Mouse (Mus musculus): ENCODE measurements around the gene Entpd5. TPM values are rescaled to one million over a fixed set of nuclear protein-coding genes. Genes with fewer than 3 reads are reported as not detected.

Entpd5 gene
- polyA plus RNA-seq (2015; fragmentation: Illumina TruSeq; extraction: RNeasy Lipid Tissue Mini Kit (QIAGEN cat#74804); ENCODE audit: insufficient read depth, low read depth, low replicate concordance): 3.3 TPM

DNA sequence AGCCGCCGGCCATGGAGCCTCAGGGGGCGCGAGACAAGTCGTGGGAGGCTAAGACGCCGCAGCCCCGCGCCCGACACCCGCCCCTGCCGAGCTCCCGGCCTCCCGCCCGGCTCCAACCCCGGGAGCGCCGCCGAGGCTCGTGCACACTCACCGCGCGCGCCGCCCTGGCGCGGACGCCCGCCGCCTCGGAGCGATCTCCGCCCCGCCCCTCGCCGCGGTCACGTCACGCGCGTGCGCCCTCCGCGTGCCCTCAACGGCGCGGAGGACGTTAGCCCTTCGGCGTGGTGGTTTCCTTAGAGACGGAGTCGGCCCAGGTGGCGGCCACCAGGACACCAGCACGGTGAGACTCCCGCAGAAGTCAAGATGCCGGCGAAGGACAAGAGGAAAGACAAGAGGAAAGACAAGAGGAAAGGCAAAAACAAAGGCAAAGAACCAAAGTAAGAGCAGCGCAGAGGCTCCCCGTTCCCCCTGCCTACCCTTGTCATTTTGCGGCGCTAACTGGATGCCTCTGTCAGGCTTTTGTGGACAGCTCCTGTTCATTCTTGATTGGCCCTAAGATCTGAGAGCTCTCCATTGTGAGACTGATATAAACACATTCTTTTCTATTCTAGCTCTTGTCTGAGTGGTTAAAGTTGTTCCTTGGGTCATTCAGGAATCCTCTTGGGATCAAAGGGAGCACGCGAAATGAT lies at the start of gene Entpd5, which contains the start of gene Bbof1:
TSS of gene Entpd5 (minus strand) at position 211 of the 689 bp plus-strand sequence.
TSS of gene Bbof1 (plus strand) at position 253 of the 689 bp plus-strand sequence.

DNA sequence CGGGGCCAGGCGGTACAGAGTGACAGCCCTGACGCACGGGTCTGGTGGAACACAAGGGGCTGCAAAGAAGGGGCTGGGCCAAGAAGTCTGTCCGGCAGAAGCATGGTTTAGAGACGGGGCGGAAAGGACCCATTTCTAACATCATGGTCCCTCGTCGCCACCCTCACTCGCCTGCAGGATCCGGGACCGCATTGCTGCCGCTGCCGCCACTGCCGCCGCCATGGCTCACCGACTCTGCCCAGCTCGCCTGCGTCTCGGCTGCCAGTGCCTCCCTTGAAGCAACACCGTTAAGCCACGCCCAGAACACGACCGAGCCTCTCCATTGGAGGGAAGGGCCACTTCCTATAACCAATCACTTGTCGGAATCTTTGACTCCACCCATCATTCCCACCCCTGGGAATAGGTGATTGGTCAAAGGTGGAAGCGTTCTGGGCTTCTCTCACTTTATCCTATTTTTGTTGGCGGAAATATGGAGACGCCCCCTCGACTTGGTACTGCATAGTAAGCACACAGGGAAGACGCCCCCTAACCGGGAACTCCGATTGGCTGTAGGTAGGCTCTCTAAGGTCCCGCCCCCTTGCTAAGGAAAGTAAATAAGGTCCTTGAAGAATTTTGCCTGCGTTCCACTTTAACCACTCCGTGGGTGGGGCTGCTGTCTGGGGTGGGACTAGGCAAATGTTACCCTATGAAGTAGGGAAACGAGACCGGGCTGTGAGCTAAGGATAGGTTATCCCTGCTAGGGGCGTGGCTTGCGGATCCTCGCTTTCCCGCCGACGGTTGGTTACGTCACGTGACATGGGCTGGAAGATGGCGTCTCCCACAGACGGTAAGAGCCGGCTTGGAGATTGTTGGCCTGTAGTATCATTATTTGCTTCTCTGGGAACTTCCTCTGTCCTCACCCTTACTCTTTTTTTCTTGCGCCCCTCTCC lies 42.2 kb upstream of the Entpd5 start, which contains the start of the genes Aldh6a1 and Lin52:
TSS of gene Aldh6a1 (minus strand) at position 287 of the 929 bp plus-strand sequence.
TSS of gene Lin52 (plus strand) at position 705 of the 929 bp plus-strand sequence.

DNA sequence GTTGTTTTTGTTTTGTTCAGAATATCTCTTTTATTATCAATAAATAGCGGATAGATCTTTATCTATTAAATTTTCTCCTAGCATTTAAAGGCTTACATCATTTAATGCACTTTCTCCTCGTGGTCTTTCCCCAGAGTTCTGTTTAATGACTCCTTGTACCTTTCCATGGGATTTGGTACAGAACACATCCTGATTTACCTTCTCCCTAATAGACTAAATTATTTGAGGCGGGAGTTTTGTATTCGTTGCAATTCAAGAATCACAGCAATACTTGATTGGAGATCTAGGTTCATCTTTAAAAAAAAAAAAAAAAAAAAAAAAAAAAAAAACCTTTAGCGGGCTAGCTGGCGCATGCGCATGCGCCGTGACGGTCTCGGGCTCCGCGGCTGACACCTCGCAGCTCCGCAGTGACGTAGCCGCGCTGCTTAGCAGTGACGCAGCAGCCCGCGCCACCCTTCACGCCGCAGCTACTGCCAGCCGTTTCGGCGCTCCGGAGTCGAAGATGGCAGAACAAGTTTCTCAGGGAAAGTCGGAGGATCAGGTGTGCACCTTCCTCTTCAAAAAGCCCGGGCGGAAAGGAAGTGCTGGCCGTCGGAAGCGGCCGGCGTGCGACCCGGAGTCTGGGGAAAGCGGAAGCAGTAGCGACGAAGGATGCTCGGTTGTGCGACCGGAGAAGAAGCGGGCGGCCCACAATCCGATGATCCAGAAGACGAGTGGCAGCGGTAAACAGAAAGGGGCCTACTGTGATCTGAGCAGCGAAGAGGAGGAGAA lies 8.2 kb upstream of the Entpd5 start, which contains the start of gene Rnf113a2:
TSS of gene Rnf113a2 (plus strand) at position 363 of the 771 bp plus-strand sequence.

DNA sequence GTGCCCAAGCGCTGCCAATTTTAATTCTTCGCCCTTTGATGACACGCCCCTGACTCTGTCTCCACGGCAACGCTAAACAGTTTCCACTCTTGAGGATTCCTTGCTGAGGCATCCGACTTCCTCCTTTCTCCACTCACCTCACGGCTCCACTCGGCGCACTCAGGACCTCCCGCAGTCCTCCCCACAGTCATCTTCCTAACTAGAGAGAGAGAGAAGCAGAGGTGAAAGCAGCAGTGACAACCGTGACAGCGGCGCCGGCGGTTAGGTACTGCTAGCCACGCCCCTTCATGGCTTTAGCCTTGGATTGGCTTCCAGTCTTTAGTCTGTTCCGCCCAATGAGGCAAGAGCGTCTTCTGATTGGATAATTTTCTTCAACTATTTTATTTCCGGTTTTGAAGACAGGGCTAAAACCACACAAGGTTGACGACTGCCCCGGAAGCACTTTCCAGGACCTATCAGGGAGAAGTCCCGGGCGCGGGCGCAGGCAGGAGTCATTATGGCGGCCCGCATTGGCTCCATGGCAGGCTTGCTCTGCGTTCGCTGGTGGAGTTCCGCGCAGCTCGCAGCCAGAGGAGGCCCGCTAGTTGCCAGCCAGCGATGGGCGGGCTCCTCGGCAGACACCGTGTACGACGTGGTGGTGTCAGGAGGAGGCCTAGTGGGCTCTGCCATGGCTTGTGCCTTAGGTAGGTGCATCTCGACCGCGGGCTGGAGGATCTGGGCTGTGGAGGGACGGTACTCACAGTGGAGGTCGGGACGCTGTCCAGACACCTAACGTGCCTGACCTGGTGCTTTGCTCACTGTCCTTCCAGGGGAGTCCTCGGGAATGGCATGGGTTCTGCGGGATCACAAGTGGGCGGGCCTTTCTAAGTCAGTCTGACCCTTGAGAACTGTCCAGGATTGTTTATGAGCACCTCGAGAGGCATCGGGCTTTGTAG lies 47.0 kb downstream of the Entpd5 start, which contains the start of the genes Coq6 and Fam161b:
TSS of gene Coq6 (plus strand) at position 103 of the 935 bp plus-strand sequence.
TSS of gene Fam161b (minus strand) at position 279 of the 935 bp plus-strand sequence.

Other genes starting within 250 kb of the Entpd5 start
- gene Elmsan1, start 190.1 kb downstream of the Entpd5 start, polyA plus RNA-seq (2015; fragmentation: Illumina TruSeq; extraction: RNeasy Lipid Tissue Mini Kit (QIAGEN cat#74804); ENCODE audit: insufficient read depth, low read depth, low replicate concordance): 3.9 TPM
- gene Ptgr2, start 123.8 kb downstream of the Entpd5 start, polyA plus RNA-seq (2015; fragmentation: Illumina TruSeq; extraction: RNeasy Lipid Tissue Mini Kit (QIAGEN cat#74804); ENCODE audit: insufficient read depth, low read depth, low replicate concordance): 7.3 TPM
- gene Zfp410, start 92.2 kb downstream of the Entpd5 start, polyA plus RNA-seq (2015; fragmentation: Illumina TruSeq; extraction: RNeasy Lipid Tissue Mini Kit (QIAGEN cat#74804); ENCODE audit: insufficient read depth, low read depth, low replicate concordance): 12.5 TPM
- gene Coq6, start 47.4 kb downstream of the Entpd5 start, polyA plus RNA-seq (2015; fragmentation: Illumina TruSeq; extraction: RNeasy Lipid Tissue Mini Kit (QIAGEN cat#74804); ENCODE audit: insufficient read depth, low read depth, low replicate concordance): 7.6 TPM
- 1.3 TPM for gene Fam161b, start 47.2 kb downstream of the Entpd5 start, polyA plus RNA-seq (2015; fragmentation: Illumina TruSeq; extraction: RNeasy Lipid Tissue Mini Kit (QIAGEN cat#74804); ENCODE audit: insufficient read depth, low read depth, low replicate concordance)
- 0.63 TPM for gene Bbof1, start within 50 bp of the Entpd5 start, polyA plus RNA-seq (2015; fragmentation: Illumina TruSeq; extraction: RNeasy Lipid Tissue Mini Kit (QIAGEN cat#74804); ENCODE audit: insufficient read depth, low read depth, low replicate concordance)
- gene Rnf113a2, start 8.2 kb upstream of the Entpd5 start, polyA plus RNA-seq (2015; fragmentation: Illumina TruSeq; extraction: RNeasy Lipid Tissue Mini Kit (QIAGEN cat#74804); ENCODE audit: insufficient read depth, low read depth, low replicate concordance): 2.7 TPM
- gene Aldh6a1, start 42.0 kb upstream of the Entpd5 start, polyA plus RNA-seq (2015; fragmentation: Illumina TruSeq; extraction: RNeasy Lipid Tissue Mini Kit (QIAGEN cat#74804); ENCODE audit: insufficient read depth, low read depth, low replicate concordance): 14.2 TPM
- 4.5 TPM for gene Lin52, start 42.4 kb upstream of the Entpd5 start, polyA plus RNA-seq (2015; fragmentation: Illumina TruSeq; extraction: RNeasy Lipid Tissue Mini Kit (QIAGEN cat#74804); ENCODE audit: insufficient read depth, low read depth, low replicate concordance)
- not detected for gene Vsx2, start 160.7 kb upstream of the Entpd5 start, polyA plus RNA-seq (2015; fragmentation: Illumina TruSeq; extraction: RNeasy Lipid Tissue Mini Kit (QIAGEN cat#74804); ENCODE audit: insufficient read depth, low read depth, low replicate concordance)
- gene Abcd4, start 208.4 kb upstream of the Entpd5 start, polyA plus RNA-seq (2015; fragmentation: Illumina TruSeq; extraction: RNeasy Lipid Tissue Mini Kit (QIAGEN cat#74804); ENCODE audit: insufficient read depth, low read depth, low replicate concordance): 4.2 TPM
- gene Vrtn, start 232.0 kb upstream of the Entpd5 start, polyA plus RNA-seq (2015; fragmentation: Illumina TruSeq; extraction: RNeasy Lipid Tissue Mini Kit (QIAGEN cat#74804); ENCODE audit: insufficient read depth, low read depth, low replicate concordance): not detected